Mouse (Mus musculus): ENCODE results near the gene Il20ra. TPM values are rescaled to one million over a fixed set of nuclear protein-coding genes. Genes with fewer than 3 reads are reported as not detected.

Gene Il20ra
- total RNA-seq, 2 experiments from 2014 or later = not detected

DNA sequence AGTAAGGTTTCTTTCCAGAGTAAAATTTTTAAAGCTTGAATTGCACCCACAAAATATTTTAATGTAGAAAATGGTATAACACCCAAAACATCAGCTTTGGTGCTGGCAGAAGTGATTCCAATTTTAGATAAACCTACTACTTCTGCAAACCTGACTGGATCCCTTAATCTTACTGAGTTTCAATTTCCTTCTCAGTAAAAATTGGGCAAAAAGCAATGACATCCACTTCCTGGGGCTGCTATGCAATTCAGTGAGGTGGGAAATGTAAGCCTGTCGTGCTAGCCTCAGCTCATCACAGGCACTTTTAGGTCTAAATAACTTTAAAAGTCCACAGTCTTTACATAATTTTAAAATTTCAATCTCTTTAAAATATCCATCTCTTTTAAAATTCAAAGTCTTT is 33.8 kb downstream of the Il20ra start:
- intact Hi-C loops (cut with DNase I) = no loop called here
- no peak for DNase-seq

DNA sequence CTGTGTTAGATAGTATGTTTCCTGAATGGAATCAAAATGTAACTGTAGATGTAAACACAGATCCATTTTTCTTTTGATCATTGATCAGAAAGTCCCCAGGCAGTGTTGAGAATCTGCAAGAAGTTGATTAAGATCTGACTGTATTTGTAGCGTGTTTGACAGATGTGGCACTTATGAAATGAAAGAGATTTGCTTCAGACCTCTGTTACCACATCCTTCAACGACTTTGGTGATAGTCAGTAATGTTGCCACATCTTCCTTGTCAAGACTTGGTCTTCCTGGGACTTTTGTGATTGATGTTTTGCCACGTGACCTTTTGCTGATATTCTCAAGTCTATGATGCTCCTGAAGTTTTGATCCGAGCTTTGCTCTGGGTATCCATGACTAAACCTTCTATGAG is 35.3 kb downstream of the Il20ra start:
- no peak for DNase-seq
- intact Hi-C loops (cut with DNase I) = no loop called here

DNA sequence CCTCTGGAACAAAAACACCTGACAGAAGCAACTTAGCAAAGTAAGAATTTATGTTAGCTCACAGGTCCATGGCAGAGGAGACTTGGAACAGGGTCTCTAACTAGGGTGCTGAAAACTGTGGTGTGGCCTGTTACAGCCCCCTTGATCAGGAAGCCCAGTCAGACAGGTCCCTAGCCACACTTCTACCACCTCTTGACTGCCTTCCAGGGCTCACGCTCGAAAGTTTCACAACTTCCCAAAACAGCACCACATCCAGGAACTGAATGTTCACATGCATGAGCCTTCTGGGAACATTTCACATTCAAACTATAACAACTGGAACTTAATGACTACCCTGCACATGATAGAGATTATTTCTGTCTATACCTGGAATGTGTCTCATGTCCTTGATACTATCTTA is 53.1 kb downstream of the Il20ra start:
- intact Hi-C loops (cut with DNase I) = no loop called here
- no peak for DNase-seq

DNA sequence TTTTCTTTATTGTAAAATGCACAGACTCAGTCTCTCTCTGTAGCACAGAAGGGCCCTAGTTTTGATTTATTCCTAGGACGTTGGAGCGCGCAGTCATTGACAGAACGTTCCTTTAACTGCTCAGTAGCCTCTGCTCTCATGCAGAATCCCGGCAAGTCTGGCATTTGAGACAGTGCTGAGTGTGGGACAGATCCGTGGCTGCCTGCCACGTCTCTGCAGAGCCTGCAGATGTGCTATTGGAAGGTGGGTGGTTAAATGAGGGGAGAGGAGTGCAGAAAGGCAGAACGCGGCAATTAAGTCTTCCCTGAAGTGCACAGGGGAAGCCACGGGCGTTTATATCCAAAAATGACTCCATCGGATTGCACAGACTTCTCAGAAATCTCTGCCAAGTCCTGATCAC is 66.7 kb downstream of the Il20ra start:
- DNase-seq = no peak
- intact Hi-C loops (cut with DNase I) = no loop called here

DNA sequence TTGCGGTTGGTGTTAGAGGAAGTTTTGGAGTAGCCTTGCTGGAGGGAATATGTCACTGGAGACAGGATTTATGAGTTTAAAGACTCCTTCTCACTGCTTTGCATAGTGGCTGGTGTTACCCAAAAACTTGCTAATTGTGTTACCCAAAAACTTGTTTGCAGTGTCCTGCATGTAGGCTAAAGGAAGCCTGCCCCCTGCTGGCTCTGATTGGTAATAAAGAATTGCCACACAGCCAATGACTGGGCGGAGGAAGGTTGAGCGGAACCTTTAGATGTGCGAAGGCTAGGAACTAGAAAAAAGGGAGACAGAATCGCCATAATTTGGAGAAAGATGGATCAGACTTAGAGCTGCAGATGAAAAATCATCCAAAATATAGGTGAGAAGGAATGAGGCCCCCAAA is 69.0 kb downstream of the Il20ra start:
- intact Hi-C loops (cut with DNase I) = no loop called here
- DNase-seq = no peak

DNA sequence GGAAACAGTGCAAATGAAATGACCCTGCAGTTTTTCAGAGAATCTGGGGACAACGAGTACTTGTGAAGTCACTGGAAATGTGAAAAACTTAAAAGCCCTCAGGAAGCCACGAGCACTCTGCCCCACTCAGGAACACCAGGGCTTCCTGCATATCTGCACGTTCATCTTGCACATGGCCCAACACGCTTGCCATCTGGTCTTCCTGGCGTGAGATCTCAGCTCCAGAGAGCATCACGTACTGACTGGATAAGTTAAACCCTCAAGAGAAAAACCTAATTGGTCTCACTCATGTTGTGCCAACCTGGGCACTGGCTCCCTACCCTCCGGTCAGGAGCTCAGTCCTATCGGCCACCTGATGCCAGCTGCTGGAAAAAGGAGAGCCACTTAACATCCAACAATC is 82.6 kb downstream of the Il20ra start:
- no peak for DNase-seq
- intact Hi-C loops (cut with DNase I) = no loop called here

DNA sequence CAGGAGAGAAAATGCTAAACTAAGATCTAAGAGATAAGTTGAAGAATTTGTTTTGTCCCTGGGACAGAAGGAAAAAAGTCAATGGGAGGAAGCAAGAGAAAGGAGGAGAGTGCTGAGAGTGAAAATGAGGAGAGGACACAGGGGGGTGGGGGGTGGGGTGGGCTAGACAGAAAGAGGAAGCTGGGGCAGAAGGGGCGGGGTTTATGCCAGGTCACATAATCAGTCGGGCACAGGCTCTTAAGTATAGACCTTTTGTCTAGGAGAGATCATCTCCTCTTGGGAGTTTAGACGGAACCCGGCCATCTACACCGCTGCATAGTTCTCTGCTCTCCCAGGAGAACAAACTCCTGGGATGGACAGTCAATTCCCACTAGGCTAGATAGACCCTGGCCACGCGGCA is 90.6 kb downstream of the Il20ra start:
- intact Hi-C loops (cut with DNase I) = no loop called here
- no peak for DNase-seq

DNA sequence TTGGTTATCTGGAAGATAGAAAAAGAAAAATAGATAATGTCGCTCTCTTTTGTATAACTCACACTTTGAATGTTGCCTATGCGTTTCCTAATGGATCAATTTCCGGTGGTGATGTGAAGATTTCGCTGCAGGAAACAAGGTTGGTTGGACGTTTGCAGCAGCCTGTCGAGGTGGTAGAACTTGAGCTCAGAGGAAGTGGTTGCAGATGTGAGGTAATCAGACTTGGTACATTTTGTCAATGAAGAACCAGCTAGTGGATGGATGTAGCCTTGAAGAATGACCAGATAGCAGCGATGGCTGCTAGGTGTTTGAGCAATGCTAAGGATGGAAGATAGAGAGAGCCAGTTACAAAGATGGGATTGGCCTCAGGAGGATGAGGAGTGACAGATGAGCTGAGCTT is 92.4 kb downstream of the Il20ra start:
- intact Hi-C loops (cut with DNase I) = no loop called here
- no peak for DNase-seq

Other genes with a start within 250 kb of the Il20ra start
- 10 to 100 TPM; 25.7 to 28.1 TPM for gene Ifngr1, start 120.6 kb upstream of the Il20ra start, total RNA-seq (2021)
- not detected for gene Il22ra2, start 90.6 kb upstream of the Il20ra start, total RNA-seq (2021)
- not detected for gene Slc35d3, start 138.9 kb downstream of the Il20ra start, total RNA-seq (2021)
- 10 to 100 TPM; 18.2 to 20.0 TPM for gene Pex7, start 195.1 kb downstream of the Il20ra start, total RNA-seq (2021)
- gene Map3k5, start 221.9 kb downstream of the Il20ra start, total RNA-seq (2021) = 1 to 10 TPM; 6.3 to 6.7 TPM

Measured in gastrocnemius, postnatal 36 days (tissue).